Mouse (Mus musculus) heart, embryonic 16.5 days (tissue): ENCODE measurements at regions not wholly inside any gene's neighbourhood (a gene's known extent, or its start where the extent isn't known, plus 50 kb on each side); places are given as distances from the start of the nearest gene placed in this dataset.

ENCODE experiments used
- ATAC-seq: fragments of 200-750 bp; cut with Nextera tagmentation; replicated peaks from 2 replicates; pipeline ENCODE4 v1.8.0; 2017; ENCODE audit warnings: moderate number of reproducible peaks; ENCODE audit not compliant: insufficient read depth, low FRiP score; ENCODE audit errors: extremely low read depth
- H3K27ac ChIP-seq: fragments of 300-500 bp; sonication (generic); 2 replicates; pipeline ENCODE4 v1.5.1; 2014; ENCODE audit warnings: mild to moderate bottlenecking, low read length, control low read depth, moderate library complexity
- H3K27me3 ChIP-seq: fragments of 300-500 bp; sonication (generic); 2 replicates; pipeline ENCODE4 v1.6.1; 2014; ENCODE audit warnings: low read length, mixed read lengths; ENCODE audit not compliant: control insufficient read depth, insufficient read depth
- H3K36me3 ChIP-seq: fragments of 300-500 bp; sonication (generic); 2 replicates; pipeline ENCODE4 v1.6.1; 2014; ENCODE audit not compliant: control insufficient read depth, insufficient read depth
- H3K4me1 ChIP-seq: fragments of 300-500 bp; sonication (generic); 2 replicates; pipeline ENCODE4 v1.6.1; 2014; ENCODE audit warnings: low read length, mixed read lengths; ENCODE audit not compliant: control insufficient read depth, insufficient read depth
- H3K4me2 ChIP-seq: fragments of 300-500 bp; sonication (generic); 2 replicates; pipeline ENCODE4 v1.6.1; 2014; ENCODE audit warnings: low read depth, mild to moderate bottlenecking, control low read depth, low read length
- H3K4me3 ChIP-seq: fragments of 300-500 bp; sonication (generic); 2 replicates; pipeline ENCODE4 v1.5.1; 2014; ENCODE audit warnings: mild to moderate bottlenecking, control low read depth, low read length
- H3K9ac ChIP-seq: fragments of 300-500 bp; sonication (generic); 2 replicates; pipeline ENCODE4 v1.6.1; 2014; ENCODE audit warnings: low read length, control low read depth
- H3K9me3 ChIP-seq: fragments of 300-500 bp; sonication (generic); replicated peaks from 2 replicates; pipeline ENCODE4 v1.6.1; 2016; ENCODE audit warnings: low read length; ENCODE audit not compliant: control insufficient read depth
- whole genome bisulfite sequencing: fragments of 180-500 bp; shearing (Covaris S2); extraction: QIAGEN DNeasy Blood & Tissue Kit; methylation state at CpG from one replicate; pipeline ENCODE4 v1.1.7; 2014; 5-methylcytosine and 5-hydroxymethylcytosine counted together

- ATAC-seq = no peak
These were observed 105.9 kb upstream of the Map4k3 start for GRCm38 (mm10) chr17:80834176-80834517.

GRCm38 (mm10) chr17:80833355-80834175 is 105.3 kb upstream of the Map4k3 start:
- Histone ChIP-seq H3K9ac (no peak overlapping the region), H3K27ac (no peak overlapping the region), H3K27me3 (no peaks in the 10 kb centered on the region), H3K9me3 (0 out of 2 replicates have a peak, but pooled peaks cover 3% of the 10 kb centered on the region), H3K4me2 (peak overlapping the region; percentile 34; the same call in 1 of the 2 replicates), H3K4me3 (no peak overlapping the region), H3K36me3 (no peaks in the 10 kb centered on the region), H3K4me1 (peaks cover 4% of the 10 kb centered on the region)
- ATAC-seq = no peak
- 26% methylated on average over 10 of the region's 10 CpGs for WGBS

More at GRCm38 (mm10) chr17:80834176-80834517, 105.9 kb upstream of the Map4k3 start:
- H3K36me3 ChIP-seq = no peaks in the 10 kb centered on the region
- no peaks in the 10 kb centered on the region for H3K27me3 ChIP-seq
- no peak overlapping the region for H3K9ac ChIP-seq
- H3K9me3 ChIP-seq = 0 out of 2 replicates have a peak, but pooled peaks cover 3% of the 10 kb centered on the region
- no peak overlapping the region for H3K4me2 ChIP-seq
- no peak overlapping the region for H3K27ac ChIP-seq
- 33% methylated on average over 5 of the region's 5 CpGs for WGBS
- peaks cover 4% of the 10 kb centered on the region for H3K4me1 ChIP-seq
- H3K4me3 ChIP-seq = no peak overlapping the region

- no peak overlapping the region for H3K4me3 ChIP-seq
- H3K27ac ChIP-seq = no peak overlapping the region
- no peaks in the 10 kb centered on the region for H3K36me3 ChIP-seq
- no peak overlapping the region for H3K9ac ChIP-seq
- H3K4me2 ChIP-seq = no peak overlapping the region
- WGBS = 79% methylated on average over 4 of the region's 4 CpGs
- H3K27me3 ChIP-seq = no peaks in the 10 kb centered on the region
- H3K9me3 ChIP-seq = 0 out of 2 replicates have a peak, but pooled peaks cover 3% of the 10 kb centered on the region
- ATAC-seq = no peak
- H3K4me1 ChIP-seq = peaks cover 5% of the 10 kb centered on the region
These were observed 103.4 kb upstream of the Map4k3 start for GRCm38 (mm10) chr17:80831686-80832085.

GRCm38 (mm10) chr17:80827896-80828295 is 99.6 kb upstream of the Map4k3 start:
- WGBS = 30% methylated on average over 2 of the region's 2 CpGs
- H3K4me2 ChIP-seq = no peak overlapping the region
- H3K9ac ChIP-seq = no peak overlapping the region
- no peaks in the 10 kb centered on the region for H3K27me3 ChIP-seq
- H3K4me3 ChIP-seq = no peak overlapping the region
- no peak for ATAC-seq
- no peaks in the 10 kb centered on the region for H3K36me3 ChIP-seq
- peaks cover 20% of the 10 kb centered on the region for H3K4me1 ChIP-seq
- H3K27ac ChIP-seq = no peak overlapping the region
- H3K9me3 ChIP-seq = 0 out of 2 replicates have a peak, but pooled peaks cover 3% of the 10 kb centered on the region

- H3K27me3 ChIP-seq = no peaks in the 10 kb centered on the region
- H3K9me3 ChIP-seq = 0 out of 2 replicates have a peak, but pooled peaks cover 3% of the 10 kb centered on the region
- WGBS = 88% methylated on average over 17 of the region's 17 CpGs
- no peak for ATAC-seq
- no peak overlapping the region for H3K9ac ChIP-seq
- H3K4me2 ChIP-seq = no peak overlapping the region
- H3K4me1 ChIP-seq = peaks cover 20% of the 10 kb centered on the region
- H3K36me3 ChIP-seq = no peaks in the 10 kb centered on the region
- no peak overlapping the region for H3K4me3 ChIP-seq
- no peak overlapping the region for H3K27ac ChIP-seq
These were observed 99.1 kb upstream of the Map4k3 start for GRCm38 (mm10) chr17:80827361-80827760.

- Histone ChIP-seq H3K4me1 (peaks cover 20% of the 10 kb centered on the region), H3K4me3 (no peak overlapping the region), H3K27me3 (no peaks in the 10 kb centered on the region), H3K9ac (peak overlapping the region; percentile 48), H3K4me2 (peak overlapping the region; percentile 40), H3K36me3 (no peaks in the 10 kb centered on the region), H3K9me3 (no peaks in the 10 kb centered on the region), H3K27ac (peak overlapping the region; percentile 86)
- WGBS = 22% methylated on average over 12 of the region's 12 CpGs
- ATAC-seq = peak; percentile 88
These were observed 97.9 kb upstream of the Map4k3 start for GRCm38 (mm10) chr17:80825971-80826730.

GRCm38 (mm10) chr17:80825518-80825901 is 97.2 kb upstream of the Map4k3 start:
- Histone ChIP-seq H3K9me3 (no peaks in the 10 kb centered on the region), H3K27ac (peak overlapping the region; percentile 86), H3K27me3 (no peaks in the 10 kb centered on the region), H3K4me1 (peaks cover 20% of the 10 kb centered on the region), H3K4me2 (peak overlapping the region; percentile 40), H3K9ac (no peak overlapping the region), H3K4me3 (no peak overlapping the region), H3K36me3 (no peaks in the 10 kb centered on the region)
- peak; percentile 51; the same call in 1 of the 2 replicates for ATAC-seq
- WGBS = 26% methylated on average over 10 of the region's 10 CpGs

- H3K9ac ChIP-seq = no peak overlapping the region
- H3K4me2 ChIP-seq = no peak overlapping the region
- no peaks in the 10 kb centered on the region for H3K36me3 ChIP-seq
- H3K4me3 ChIP-seq = no peak overlapping the region
- no peaks in the 10 kb centered on the region for H3K9me3 ChIP-seq
- no peaks in the 10 kb centered on the region for H3K27me3 ChIP-seq
- no peak for ATAC-seq
- peak overlapping the region; percentile 86 for H3K27ac ChIP-seq
- 75% methylated on average over 13 of the region's 13 CpGs for WGBS
- peaks cover 20% of the 10 kb centered on the region for H3K4me1 ChIP-seq
These were observed 96.7 kb upstream of the Map4k3 start for GRCm38 (mm10) chr17:80824826-80825517.
